ENCODE assay signal across 9 mouse cellular contexts in genomic region chr11:96093361-96093760, GRCm38 (mm10). TPM values are rescaled to one million over a fixed set of nuclear protein-coding genes. Genes with fewer than 3 reads are reported as not detected.
DNase-seq lines count a peak whose midpoint lies in the region; ATAC-seq and TF ChIP-seq lines count a peak whose summit lies in the region.
"Had no signal": no experiment of that assay in that cellular context is flagged by ENCODE, and none has a peak within 500 bp of the region (broad histone marks: within the 10 kb centered on the region; RNA-seq: fewer than 3 reads in every experiment).

No protein-coding gene starts in this region.

- H3K4me1 ChIP-seq in forebrain, embryonic 11.5 days (replicated peaks; ENCODE audit: control insufficient read depth, insufficient read depth, low read length): no peaks in the 10 kb centered on the region
- H3K4me1 ChIP-seq in forebrain, embryonic 16.5 days (replicated peaks; ENCODE audit: control insufficient read depth, insufficient read depth, low read length): no peaks in the 10 kb centered on the region
- no peaks in the 10 kb centered on the region for H3K4me1 ChIP-seq in spleen, adult 2 months (ENCODE audit: control insufficient read depth, insufficient read depth, insufficient read length)
- no peaks in the 10 kb centered on the region for H3K4me1 ChIP-seq in heart, postnatal 0 days (ENCODE audit: control insufficient read depth, insufficient read depth)
- no peaks in the 10 kb centered on the region for H3K4me1 ChIP-seq in liver, embryonic 11.5 days (replicated peaks; ENCODE audit: control insufficient read depth, insufficient read depth, low read length)

- no peak for TF ChIP-seq EP300 in heart, postnatal 0 days (IDR thresholded peaks at IDR 0.05; ENCODE audit: low read depth)

- no peaks in the 10 kb centered on the region for H3K36me3 ChIP-seq in forebrain, embryonic 11.5 days (ENCODE audit: control insufficient read depth, insufficient read depth, low read length)
- H3K36me3 ChIP-seq in forebrain, embryonic 16.5 days (ENCODE audit: control insufficient read depth, insufficient read depth): no peaks in the 10 kb centered on the region
- H3K36me3 ChIP-seq in spleen, adult 2 months (ENCODE audit: control insufficient read depth, insufficient read depth, low read length): no peaks in the 10 kb centered on the region
- H3K36me3 ChIP-seq in heart, postnatal 0 days (replicated peaks; ENCODE audit: control insufficient read depth, insufficient read depth, low read length): no peaks in the 10 kb centered on the region
- no peaks in the 10 kb centered on the region for H3K36me3 ChIP-seq in liver, embryonic 11.5 days (ENCODE audit: control insufficient read depth, insufficient read depth, low read length)

- no peak overlapping the region for H3K9ac ChIP-seq in forebrain, embryonic 11.5 days (ENCODE audit: low read length)
- H3K9ac ChIP-seq in forebrain, embryonic 16.5 days (replicated peaks; ENCODE audit: low read depth, low read length): no peak overlapping the region
- no peak overlapping the region for H3K9ac ChIP-seq in heart, postnatal 0 days (replicated peaks; ENCODE audit: low read depth, low read length)
- H3K9ac ChIP-seq in liver, embryonic 11.5 days (ENCODE audit: low read depth, low read length): no peak overlapping the region

- no peak for ATAC-seq in forebrain, embryonic 11.5 days (replicated peaks; ENCODE audit: low FRiP score)
- ATAC-seq in forebrain, embryonic 16.5 days: no peak
- peak; percentile 73 for ATAC-seq in heart, postnatal 0 days (ENCODE audit: insufficient read depth, low read depth)
- no peak for ATAC-seq in liver, embryonic 11.5 days (replicated peaks; ENCODE audit: low FRiP score)

- H3K9me3 ChIP-seq in forebrain, embryonic 11.5 days (ENCODE audit: control insufficient read depth, low read length): 0 out of 2 replicates have a peak, but pooled peaks cover under 1% of the 10 kb centered on the region
- H3K9me3 ChIP-seq in forebrain, embryonic 16.5 days (ENCODE audit: control insufficient read depth, low read length): no peaks in the 10 kb centered on the region
- no peaks in the 10 kb centered on the region for H3K9me3 ChIP-seq in heart, postnatal 0 days (replicated peaks; ENCODE audit: control insufficient read depth, low read length)
- no peaks in the 10 kb centered on the region for H3K9me3 ChIP-seq in liver, embryonic 11.5 days (ENCODE audit: control insufficient read depth, low read length)

- no peak for TF ChIP-seq POLR2A in spleen, adult 2 months (IDR thresholded peaks at IDR 0.05; ENCODE audit: low read depth, low read length)

- H3K27ac ChIP-seq in forebrain, embryonic 11.5 days (ENCODE audit: low read depth, low read length): no peak overlapping the region
- H3K27ac ChIP-seq in forebrain, embryonic 16.5 days (ENCODE audit: low read length): no peak overlapping the region
- no peak overlapping the region for H3K27ac ChIP-seq in spleen, adult 2 months (ENCODE audit: insufficient read depth, low read length)
- peak overlapping the region; percentile 54 for H3K27ac ChIP-seq in heart, postnatal 0 days (ENCODE audit: low read depth)
- H3K27ac ChIP-seq in liver, embryonic 11.5 days (ENCODE audit: low read depth, low read length): no peak overlapping the region

- H3K27me3 ChIP-seq in forebrain, embryonic 11.5 days (ENCODE audit: control insufficient read depth, insufficient read depth, low read length): no peaks in the 10 kb centered on the region
- no peaks in the 10 kb centered on the region for H3K27me3 ChIP-seq in forebrain, embryonic 16.5 days (replicated peaks; ENCODE audit: control insufficient read depth, insufficient read depth, low read length)
- H3K27me3 ChIP-seq in spleen, adult 2 months (ENCODE audit: control insufficient read depth, insufficient read depth, low read length): no peaks in the 10 kb centered on the region
- no peaks in the 10 kb centered on the region for H3K27me3 ChIP-seq in heart, postnatal 0 days (ENCODE audit: control insufficient read depth, insufficient read depth, low read length)
- no peaks in the 10 kb centered on the region for H3K27me3 ChIP-seq in liver, embryonic 11.5 days (replicated peaks; ENCODE audit: control insufficient read depth, insufficient read depth, low read length)

- peak; percentile 72; the same call in 1 of the 2 replicates for TF ChIP-seq CTCF in spleen, adult 2 months (IDR thresholded peaks at IDR 0.05; ENCODE audit: extremely low read depth, insufficient read depth, insufficient read length, insufficient replicate concordance)
- peak; percentile 97 for TF ChIP-seq CTCF in heart, postnatal 0 days (IDR thresholded peaks at IDR 0.05; ENCODE audit: low read depth)

- H3K4me3 ChIP-seq in forebrain, embryonic 11.5 days (ENCODE audit: low read depth, low read length): no peak overlapping the region
- no peak overlapping the region for H3K4me3 ChIP-seq in forebrain, embryonic 16.5 days (replicated peaks; ENCODE audit: low read length)
- no peak overlapping the region for H3K4me3 ChIP-seq in spleen, adult 2 months (ENCODE audit: extremely low read depth, insufficient read depth, insufficient read length)
- no peak overlapping the region for H3K4me3 ChIP-seq in heart, postnatal 0 days (ENCODE audit: low read depth, low read length)
- H3K4me3 ChIP-seq in liver, embryonic 11.5 days (ENCODE audit: low read depth, low read length): no peak overlapping the region

- WGBS in forebrain, embryonic 11.5 days: 15% methylated on average over 3 of the region's 3 CpGs
- 7% methylated on average over 3 of the region's 3 CpGs for WGBS in forebrain, embryonic 16.5 days
- 7% methylated on average over 3 of the region's 3 CpGs for WGBS in spleen, adult 2 months
- 5% methylated on average over 3 of the region's 3 CpGs for WGBS in heart, postnatal 0 days
- WGBS in liver, embryonic 11.5 days: 8% methylated on average over 3 of the region's 3 CpGs

- peak; percentile 68 for DNase-seq in forebrain, embryonic 11.5 days (ENCODE audit: low spot score)
- DNase-seq in spleen, adult 2 months (ENCODE audit: low read depth in 1 of 2, low spot score in 2 of 2): peak; percentile 7 to 20
- no peak for DNase-seq in spleen, adult 12 weeks (ENCODE audit: low spot score)
- DNase-seq in cerebellum, postnatal 36 days: peak; percentile 31 to 44
- peak; percentile 67 for DNase-seq in heart, postnatal 0 days (ENCODE audit: low spot score)
- peak; percentile 41 for DNase-seq in liver, embryonic 11.5 days (ENCODE audit: low spot score)
- DNase-seq in right cerebral cortex, postnatal 14 days: peak; percentile 19

- H3K4me2 ChIP-seq in forebrain, embryonic 11.5 days (ENCODE audit: low read depth, low read length, severe bottlenecking): no peak overlapping the region
- H3K4me2 ChIP-seq in forebrain, embryonic 16.5 days (ENCODE audit: low read length): no peak overlapping the region
- H3K4me2 ChIP-seq in heart, postnatal 0 days (ENCODE audit: low read depth, low read length): no peak overlapping the region
- H3K4me2 ChIP-seq in liver, embryonic 11.5 days: no peak overlapping the region

RNA-seq across cellular contexts. Expression of gene Atp5g1, which starts 17.9 kb away (rescaled TPM):
- 440 and 449 TPM in 2 replicates for polyA plus RNA-seq in forebrain, embryonic 11.5 days (2014; fragmentation: Nextera tagmentation; extraction: Ambion mirVana)
- polyA plus RNA-seq in forebrain, embryonic 16.5 days (2015; fragmentation: Nextera tagmentation; extraction: Ambion mirVana): 408 and 422 TPM in 2 replicates
- 193 and 219 TPM in 2 replicates for polyA plus RNA-seq in spleen, adult 2 months (2012; rRNA removed)
- total RNA-seq in heart, postnatal 0 days (2014; rRNA removed; ENCODE audit: low replicate concordance): 4,197 and 4,922 TPM in 2 replicates
- polyA plus RNA-seq in heart, postnatal 0 days (2015; fragmentation: Nextera tagmentation; extraction: Ambion mirVana): 4,840 and 4,941 TPM in 2 replicates
- polyA plus RNA-seq in liver, embryonic 11.5 days (2014; fragmentation: Nextera tagmentation; extraction: Ambion mirVana): 943 and 994 TPM in 2 replicates

RNA-seq across cellular contexts. Expression of gene Calcoco2, which starts 18.4 kb away (rescaled TPM):
- not detected in 2 replicates for polyA plus RNA-seq in forebrain, embryonic 11.5 days (2014; fragmentation: Nextera tagmentation; extraction: Ambion mirVana)
- polyA plus RNA-seq in forebrain, embryonic 16.5 days (2015; fragmentation: Nextera tagmentation; extraction: Ambion mirVana): 0.17 and 0.22 TPM in 2 replicates
- not detected in 2 replicates for polyA plus RNA-seq in spleen, adult 2 months (2012; rRNA removed)
- not detected in 2 replicates for total RNA-seq in heart, postnatal 0 days (2014; rRNA removed; ENCODE audit: low replicate concordance)
- not detected in 2 replicates for polyA plus RNA-seq in heart, postnatal 0 days (2015; fragmentation: Nextera tagmentation; extraction: Ambion mirVana)
- not detected in 2 replicates for polyA plus RNA-seq in liver, embryonic 11.5 days (2014; fragmentation: Nextera tagmentation; extraction: Ambion mirVana)
- total RNA-seq: left cerebral cortex, postnatal 14 days had no signal

RNA-seq across cellular contexts. Expression of gene Ube2z, which starts 28.2 kb away (rescaled TPM):
- 22.8 and 26.1 TPM in 2 replicates for polyA plus RNA-seq in forebrain, embryonic 11.5 days (2014; fragmentation: Nextera tagmentation; extraction: Ambion mirVana)
- 35.4 and 36.5 TPM in 2 replicates for polyA plus RNA-seq in forebrain, embryonic 16.5 days (2015; fragmentation: Nextera tagmentation; extraction: Ambion mirVana)
- 20.1 and 20.2 TPM in 2 replicates for polyA plus RNA-seq in spleen, adult 2 months (2012; rRNA removed)
- total RNA-seq in heart, postnatal 0 days (2014; rRNA removed; ENCODE audit: low replicate concordance): 42.4 and 44.4 TPM in 2 replicates
- 19.3 and 20.0 TPM in 2 replicates for polyA plus RNA-seq in heart, postnatal 0 days (2015; fragmentation: Nextera tagmentation; extraction: Ambion mirVana)
- polyA plus RNA-seq in liver, embryonic 11.5 days (2014; fragmentation: Nextera tagmentation; extraction: Ambion mirVana): 26.7 and 27.1 TPM in 2 replicates

RNA-seq across cellular contexts. Expression of gene Ttll6, which starts 40.2 kb away (rescaled TPM):
- polyA plus RNA-seq in forebrain, embryonic 11.5 days (2014; fragmentation: Nextera tagmentation; extraction: Ambion mirVana): not detected in 2 replicates
- polyA plus RNA-seq in forebrain, embryonic 16.5 days (2015; fragmentation: Nextera tagmentation; extraction: Ambion mirVana): 0.09 and 0.11 TPM in 2 replicates
- polyA plus RNA-seq in spleen, adult 2 months (2012; rRNA removed): not detected in 2 replicates
- total RNA-seq in heart, postnatal 0 days (2014; rRNA removed; ENCODE audit: low replicate concordance): not detected in 2 replicates
- polyA plus RNA-seq in heart, postnatal 0 days (2015; fragmentation: Nextera tagmentation; extraction: Ambion mirVana): not detected in 2 replicates
- polyA plus RNA-seq in liver, embryonic 11.5 days (2014; fragmentation: Nextera tagmentation; extraction: Ambion mirVana): not detected in 2 replicates

RNA-seq across cellular contexts. Expression of gene Snf8, which starts 58.7 kb away (rescaled TPM):
- polyA plus RNA-seq in forebrain, embryonic 11.5 days (2014; fragmentation: Nextera tagmentation; extraction: Ambion mirVana): 39.4 and 41.4 TPM in 2 replicates
- 113 and 129 TPM in 2 replicates for polyA plus RNA-seq in forebrain, embryonic 16.5 days (2015; fragmentation: Nextera tagmentation; extraction: Ambion mirVana)
- polyA plus RNA-seq in spleen, adult 2 months (2012; rRNA removed): 15.6 and 18.1 TPM in 2 replicates
- 24.0 and 25.2 TPM in 2 replicates for total RNA-seq in heart, postnatal 0 days (2014; rRNA removed; ENCODE audit: low replicate concordance)
- polyA plus RNA-seq in heart, postnatal 0 days (2015; fragmentation: Nextera tagmentation; extraction: Ambion mirVana): 59.4 and 63.0 TPM in 2 replicates
- 48.8 and 50.0 TPM in 2 replicates for polyA plus RNA-seq in liver, embryonic 11.5 days (2014; fragmentation: Nextera tagmentation; extraction: Ambion mirVana)
